Mouse (Mus musculus): ENCODE measurements around the gene Mtmr12. TPM values are rescaled to one million over a fixed set of nuclear protein-coding genes. Genes with fewer than 3 reads are reported as not detected.

Mtmr12 gene
- total and polyA plus RNA-seq, 3 experiments = 14.3 to 38.2 TPM; not detected in 1

DNA sequence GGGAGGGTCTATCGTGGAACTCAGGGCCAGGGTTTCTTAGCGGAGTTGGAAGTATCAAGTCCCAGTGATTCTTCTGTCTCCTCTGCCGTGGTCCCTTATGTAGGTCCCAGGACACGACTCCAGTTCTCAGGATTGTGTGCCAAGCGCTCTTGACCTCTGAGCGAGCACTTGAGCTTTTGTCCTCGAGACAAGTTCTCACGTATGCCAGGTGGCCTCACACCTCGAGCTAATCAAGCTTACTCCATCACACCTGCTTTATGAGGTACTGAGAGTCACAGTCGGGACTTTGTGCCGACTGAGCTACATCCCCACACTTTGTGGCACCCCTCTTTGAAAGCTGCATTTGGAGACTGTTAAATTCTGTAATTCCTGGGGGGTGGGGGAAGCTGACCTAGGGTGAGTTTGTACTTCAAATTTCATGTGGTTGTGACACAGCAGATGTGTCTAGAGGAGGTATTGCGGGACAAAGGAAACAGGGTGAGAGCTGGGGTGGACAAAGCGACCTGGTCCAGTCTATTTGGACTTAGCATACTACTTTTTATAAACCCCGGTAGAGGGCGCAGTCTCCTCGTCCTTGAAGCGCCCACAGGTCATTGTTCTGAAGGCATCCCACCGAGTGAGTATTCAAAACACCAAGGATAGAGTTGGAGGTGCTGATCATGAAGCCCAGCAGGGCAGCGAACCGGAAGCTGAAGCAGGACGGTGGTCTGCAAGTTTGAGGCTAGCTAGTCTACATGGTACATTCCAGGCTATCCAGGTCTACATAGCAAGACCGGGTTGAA, 8.2 kb upstream of the Mtmr12 start:
- DNase-seq (ENCODE audit: low read depth, low spot score) = peak; percentile 93
- Histone ChIP-seq H3K4me3 (ENCODE audit: control insufficient read depth in 1 of 2, insufficient read depth in 1 of 2, low read depth in 2 of 2, low read length in 2 of 2) (peak overlapping the region; percentile 13 to 36), H3K9ac (ENCODE audit: control insufficient read depth, low read depth, low read length, poor library complexity, severe bottlenecking) (peak overlapping the region; percentile 44), H3K79me2 (ENCODE audit: control insufficient read depth, insufficient read depth, low read length, poor library complexity) (no peaks in the 10 kb centered on the region; the same call in 1 of the 2 replicates), H3K27ac (ENCODE audit: control insufficient read depth, low read depth, low read length) (no peak overlapping the region), H3K4me1 (ENCODE audit: control insufficient read depth in 1 of 2, insufficient read depth in 2 of 2, low read length in 2 of 2) (peaks cover 0 to 32% of the 10 kb centered on the region in 2 experiments), H3K27me3 (ENCODE audit: control insufficient read depth in 1 of 2, insufficient read depth in 2 of 2, low read length in 2 of 2) (no peaks in the 10 kb centered on the region), H3K9me3 (replicated peaks; ENCODE audit: insufficient read depth, low read length) (no peaks in the 10 kb centered on the region), H3K36me3 (ENCODE audit: control insufficient read depth in 1 of 2, insufficient read depth in 2 of 2, low read length in 2 of 2) (peaks cover 0 to 17% of the 10 kb centered on the region in 2 experiments; a peak in 2 of 4 replicates)
- TF ChIP-seq BHLHE40 (IDR thresholded peaks at IDR 0.05; ENCODE audit: borderline replicate concordance, low read depth, low read length) = peak; percentile 48; the same call in 1 of the 2 replicates
- TF ChIP-seq POLR2A (IDR thresholded peaks at IDR 0.05; ENCODE audit: control insufficient read depth in 1 of 2, insufficient read depth in 1 of 2, low read depth in 1 of 2, low read length in 2 of 2, poor library complexity in 1 of 2) = no peak
- 0 out of 2 replicates have a peak, but pooled peaks have one; percentile 6 for TF ChIP-seq ZNF384 (IDR thresholded peaks at IDR 0.05; ENCODE audit: low read depth, low read length)
- TF ChIP-seq NRF1 (IDR thresholded peaks at IDR 0.05; ENCODE audit: insufficient read depth, low read depth, low read length, poor library complexity, severe bottlenecking) = no peak
- TF ChIP-seq POLR2AphosphoS2 (IDR thresholded peaks at IDR 0.05; ENCODE audit: low read length) = no peak
- 0 out of 2 replicates have a peak, but pooled peaks have one; percentile 36 for TF ChIP-seq ELF1 (IDR thresholded peaks at IDR 0.05; ENCODE audit: low read depth, low read length)
- TF ChIP-seq GATA1 (IDR thresholded peaks at IDR 0.05; ENCODE audit: low read depth, low read length) = 0 out of 2 replicates have a peak, but pooled peaks have one; percentile 12
- TF ChIP-seq POLR2AphosphoS5 (IDR thresholded peaks at IDR 0.05; ENCODE audit: borderline replicate concordance, low read depth, low read length) = no peak
- TF ChIP-seq USF2 (IDR thresholded peaks at IDR 0.05; ENCODE audit: borderline replicate concordance in 1 of 2, insufficient read depth in 1 of 2, low read depth in 1 of 2, low read length in 2 of 2) = no peak
- no peak for TF ChIP-seq MYB (IDR thresholded peaks at IDR 0.05; ENCODE audit: low read depth, low read length)
- no peak for TF ChIP-seq ZMIZ1 (IDR thresholded peaks at IDR 0.05; ENCODE audit: low read depth, low read length)
- TF ChIP-seq MEF2A (IDR thresholded peaks at IDR 0.05; ENCODE audit: extremely low read depth, insufficient replicate concordance, low read depth, low read length, poor library complexity, severe bottlenecking) = no peak
- no peak for TF ChIP-seq MAX (IDR thresholded peaks at IDR 0.05; ENCODE audit: low read length)
- TF ChIP-seq TAL1 (IDR thresholded peaks at IDR 0.05; ENCODE audit: low read length) = no peak
- peak; percentile 96 for TF ChIP-seq SMC3 (IDR thresholded peaks at IDR 0.05; ENCODE audit: low read depth, low read length)
- no peak for TF ChIP-seq E2F4 (IDR thresholded peaks at IDR 0.05; ENCODE audit: borderline replicate concordance, low read depth, low read length)
- no peak for TF ChIP-seq TBP (IDR thresholded peaks at IDR 0.05; ENCODE audit: low read depth, low read length)
- TF ChIP-seq TCF12 (IDR thresholded peaks at IDR 0.05; ENCODE audit: low read depth, low read length) = no peak
- TF ChIP-seq ZC3H11A (IDR thresholded peaks at IDR 0.05; ENCODE audit: low read depth, low read length) = peak; percentile 97
- TF ChIP-seq RCOR1 (IDR thresholded peaks at IDR 0.05; ENCODE audit: low read depth, low read length) = 0 out of 2 replicates have a peak, but pooled peaks have one; percentile 11
- 0 out of 2 replicates have a peak, but pooled peaks have one; percentile 37 for TF ChIP-seq HCFC1 (IDR thresholded peaks at IDR 0.05; ENCODE audit: low read depth, low read length)
- no peak for TF ChIP-seq UBTF (IDR thresholded peaks at IDR 0.05; ENCODE audit: borderline replicate concordance, insufficient read depth, low read depth, low read length)
- peak; percentile 56; the same call in 1 of the 2 replicates for TF ChIP-seq MAZ (IDR thresholded peaks at IDR 0.05; ENCODE audit: low read depth, low read length)
- TF ChIP-seq GABPA (IDR thresholded peaks at IDR 0.05; ENCODE audit: low read depth, low read length) = no peak
- no peak for TF ChIP-seq USF1 (IDR thresholded peaks at IDR 0.05; ENCODE audit: low read depth, low read length)
- no peak for TF ChIP-seq NELFE (IDR thresholded peaks at IDR 0.05; ENCODE audit: low read depth, low read length)
- TF ChIP-seq MYC (IDR thresholded peaks at IDR 0.05; ENCODE audit: low read depth, low read length) = no peak
- peak; percentile 77 for TF ChIP-seq SIN3A (IDR thresholded peaks at IDR 0.05; ENCODE audit: low read length)
- peak; percentile 98 for TF ChIP-seq RAD21 (IDR thresholded peaks at IDR 0.05; ENCODE audit: low read depth, low read length)
- no peak for TF ChIP-seq JUND (IDR thresholded peaks at IDR 0.05; ENCODE audit: low read depth, low read length)
- no peak for TF ChIP-seq EP300 (IDR thresholded peaks at IDR 0.05; ENCODE audit: low read depth in 1 of 2, low read length in 2 of 2)
- TF ChIP-seq MAFK (IDR thresholded peaks at IDR 0.05; ENCODE audit: borderline replicate concordance, low read depth, low read length) = no peak
- no peak for TF ChIP-seq CHD1 (IDR thresholded peaks at IDR 0.05; ENCODE audit: low read depth, low read length)
- no peak for TF ChIP-seq MXI1 (IDR thresholded peaks at IDR 0.05; ENCODE audit: low read depth, low read length)
- TF ChIP-seq ETS1 (IDR thresholded peaks at IDR 0.05; ENCODE audit: low read depth, low read length) = no peak

All from MEL (cell line).